Mouse (Mus musculus) kidney, adult 2 months (tissue): ENCODE data around the gene Iqsec1.

Experiments used
- CTCF ChIP-seq: fragments of 200-500 bp; conservative IDR thresholded peaks from 2 replicates; pipeline ENCODE4 v1.5.1; 2011; ENCODE audit warnings: low read depth, mild to moderate bottlenecking, control low read depth, low read length, moderate library complexity, mixed read lengths; ENCODE audit not compliant: insufficient read depth, insufficient read length
- POLR2A ChIP-seq: fragments of 200-500 bp; IDR thresholded peaks from one replicate; pipeline ENCODE4 v1.6.1; 2011; ENCODE audit warnings: low read depth, low read length, control low read depth

DNA sequence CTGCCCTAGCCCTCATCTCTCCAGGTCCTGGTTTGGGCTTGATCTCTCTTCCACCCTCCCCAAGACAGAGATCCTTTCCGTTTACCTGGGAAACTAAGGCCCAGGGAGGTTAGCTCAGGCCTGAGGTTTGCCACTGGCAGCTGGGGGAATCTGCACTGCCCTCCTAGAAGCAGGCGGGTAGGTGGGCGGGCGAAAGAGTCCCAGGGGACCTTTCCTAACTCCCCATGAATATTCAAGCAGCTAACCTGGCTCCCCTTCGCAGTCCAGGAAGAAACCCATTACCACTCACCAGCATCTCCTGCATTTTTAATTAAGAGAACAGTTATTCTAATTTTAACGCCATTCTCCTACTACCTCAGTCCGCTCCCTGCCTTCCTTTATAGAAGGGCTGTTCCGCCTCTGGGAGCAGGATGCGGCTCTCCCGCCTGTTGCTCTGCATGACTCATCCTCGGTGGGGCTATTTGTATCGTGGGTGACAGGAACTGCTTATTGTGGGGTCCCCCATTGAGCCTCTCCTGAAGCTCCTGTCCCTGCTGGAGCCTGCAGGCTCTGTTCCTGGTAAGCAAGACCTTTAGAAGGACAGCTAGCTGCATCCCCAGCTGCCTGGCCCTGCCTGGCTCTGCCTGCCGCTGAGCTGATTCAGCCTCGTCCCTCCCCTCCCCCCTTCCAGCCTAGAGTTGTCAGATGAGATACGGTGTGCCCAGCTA is 12.5 kb upstream of the Iqsec1 start:
- no peak for TF ChIP-seq CTCF
- no peak for TF ChIP-seq POLR2A
